In genomic region chr9:122084175-122084574, GRCm38 (mm10) we compare ENCODE assay signal across 7 mouse cellular contexts. TPM values are rescaled to one million over a fixed set of nuclear protein-coding genes. Genes with fewer than 3 reads are reported as not detected.
A peak's percentile ranks its signal among the peaks of the same experiment; 100 is the strongest.
DNase-seq lines count a peak whose midpoint lies in the region; ATAC-seq and TF ChIP-seq lines count a peak whose summit lies in the region.

No protein-coding gene starts in this region.

- no peaks in the 10 kb centered on the region for H3K27me3 ChIP-seq in lung, embryonic 14.5 days (ENCODE audit: insufficient read depth, low read length)

- DNase-seq in adrenal gland, adult 8-10 months, result peak; percentile 69
- DNase-seq in brain, embryonic 14.5 days (ENCODE audit: low read depth), result peak; percentile 29
- DNase-seq in heart, postnatal 36 days, result peak; percentile 63 to 66
- DNase-seq in lung, embryonic 14.5 days, result peak; percentile 85
- no peak for DNase-seq in retina, postnatal 1 day
- no peak for DNase-seq in left cerebral cortex, adult 2 months (ENCODE audit: extremely low spot score in 1 of 2, low spot score in 2 of 2)

- ATAC-seq in lung, embryonic 14.5 days (ENCODE audit: insufficient read depth), result peak; percentile 81
- no peak for ATAC-seq in megakaryocyte progenitor cell, adult 5-6 weeks (replicated peaks; ENCODE audit: poor library complexity)

- no peak for TF ChIP-seq CTCF in brain, embryonic 14.5 days (IDR thresholded peaks at IDR 0.05; ENCODE audit: borderline replicate concordance, extremely low read depth, insufficient read depth, insufficient read length)
- no peak for TF ChIP-seq CTCF in lung, embryonic 14.5 days (IDR thresholded peaks at IDR 0.05; ENCODE audit: low read depth)
- no peak for TF ChIP-seq CTCF in left cerebral cortex, adult 2 months (IDR thresholded peaks at IDR 0.05)

- no peak overlapping the region for H3K4me3 ChIP-seq in lung, embryonic 14.5 days (ENCODE audit: low read depth, low read length)
- H3K4me3 ChIP-seq in left cerebral cortex, adult 2 months, result no peak overlapping the region

- H3K9ac ChIP-seq in lung, embryonic 14.5 days, result no peak overlapping the region

- H3K4me1 ChIP-seq in lung, embryonic 14.5 days (ENCODE audit: insufficient read depth), result peaks cover 8% of the 10 kb centered on the region

- H3K36me3 ChIP-seq in lung, embryonic 14.5 days (ENCODE audit: insufficient read depth), result no peaks in the 10 kb centered on the region

- under 1% methylated on average over 4 of the region's 4 CpGs for WGBS in lung, embryonic 14.5 days

- H3K9me3 ChIP-seq in lung, embryonic 14.5 days (ENCODE audit: low read depth, low read length), result no peaks in the 10 kb centered on the region

- intact Hi-C loops in heart, postnatal 36 days (cut with DNase I), result loop anchor here (1.0 to 2.0 kb wide), 4 partner anchors 19 to 56 kb away; no protein-coding TSS in a partner anchor
- intact Hi-C loops in left cerebral cortex, adult 2 months (cut with DNase I), result loop anchor here (2.0 kb wide), 1 partner anchor 25 kb away; no protein-coding TSS in a partner anchor

- no peak overlapping the region for H3K4me2 ChIP-seq in lung, embryonic 14.5 days

- H3K27ac ChIP-seq in lung, embryonic 14.5 days (ENCODE audit: low read depth), result peak overlapping the region; percentile 87
- H3K27ac ChIP-seq in left cerebral cortex, adult 2 months, result no peak overlapping the region

- no peak for TF ChIP-seq POLR2A in brain, embryonic 14.5 days (IDR thresholded peaks at IDR 0.05; ENCODE audit: borderline replicate concordance, extremely low read depth, insufficient read depth, insufficient read length, poor library complexity, severe bottlenecking)

RNA-seq across cellular contexts. Expression of gene Snrk, which starts 32.9 kb away (rescaled TPM):
- total RNA-seq in adrenal gland, adult 8-10 months (2022), result 100 to 1,000 TPM; 153 to 206 (median 181) TPM
- 59.8 and 80.6 TPM in 2 replicates for polyA plus RNA-seq in brain, embryonic 14.5 days (2012; rRNA removed)
- total RNA-seq in heart, postnatal 36 days (2021), result 100 to 1,000 TPM; 130 to 150 TPM
- 57.9 and 58.4 TPM in 2 replicates for polyA plus RNA-seq in lung, embryonic 14.5 days (2014; fragmentation: Nextera tagmentation; extraction: Ambion mirVana)
- 16.5 and 19.7 TPM in 2 replicates for total RNA-seq in megakaryocyte progenitor cell, adult 5-6 weeks (2015)
- total RNA-seq in megakaryocyte progenitor cell, adult 5-6 weeks (2017), result 19.7 and 22.9 TPM in 2 replicates
- total RNA-seq in left cerebral cortex, adult 2 months (2021), result 100 to 1,000 TPM; 113 to 129 TPM

Comparison
In these comparisons a context has a peak if more than half of its experiments do, and no peak if none do; other contexts are left out.
1. DNase-seq: peak in adrenal gland, adult 8-10 months (single experiment), brain, embryonic 14.5 days (single experiment), heart, postnatal 36 days (2 of 2) and lung, embryonic 14.5 days (single experiment); none in retina, postnatal 1 day (single experiment) and left cerebral cortex, adult 2 months (0 of 2).
2. RNA of gene Snrk, which starts 32.9 kb away (total RNA-seq): 153 to 206 TPM in adrenal gland, adult 8-10 months, 130 to 150 TPM in heart, postnatal 36 days and 113 to 129 TPM in left cerebral cortex, adult 2 months; 16.5 to 22.9 TPM in megakaryocyte progenitor cell, adult 5-6 weeks; every median in the first group is over 4 times any median in the second.